Mouse (Mus musculus): ENCODE results near the gene Krt24.
"Not testable (repeated sequence)": the region's sequence is repeated elsewhere in the genome, so short reads cannot be mapped to it uniquely, and the experiment has no call there.

The Krt24 gene

DNA sequence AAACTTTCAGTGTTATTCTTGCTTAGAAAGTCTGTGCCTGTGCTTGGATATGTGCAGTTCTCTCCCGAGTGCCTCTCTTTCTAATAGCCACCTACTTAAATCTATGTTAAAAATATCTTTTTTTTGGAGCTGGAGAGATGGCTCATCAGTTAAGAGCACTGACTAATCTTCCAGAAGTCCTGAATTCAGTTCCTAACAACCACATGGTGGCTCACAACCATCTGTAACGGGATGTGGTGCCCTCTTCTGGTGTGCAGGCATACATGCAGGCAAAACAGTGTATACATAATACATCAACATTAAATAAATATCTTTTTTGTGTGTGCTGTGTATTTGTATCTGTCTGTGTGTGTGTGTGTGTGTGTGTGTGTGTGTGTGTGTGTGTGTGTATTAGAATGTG is 31.2 kb downstream of the Krt24 start:
- no peak for DNase-seq (ENCODE audit: low spot score in 2 of 2)

DNA sequence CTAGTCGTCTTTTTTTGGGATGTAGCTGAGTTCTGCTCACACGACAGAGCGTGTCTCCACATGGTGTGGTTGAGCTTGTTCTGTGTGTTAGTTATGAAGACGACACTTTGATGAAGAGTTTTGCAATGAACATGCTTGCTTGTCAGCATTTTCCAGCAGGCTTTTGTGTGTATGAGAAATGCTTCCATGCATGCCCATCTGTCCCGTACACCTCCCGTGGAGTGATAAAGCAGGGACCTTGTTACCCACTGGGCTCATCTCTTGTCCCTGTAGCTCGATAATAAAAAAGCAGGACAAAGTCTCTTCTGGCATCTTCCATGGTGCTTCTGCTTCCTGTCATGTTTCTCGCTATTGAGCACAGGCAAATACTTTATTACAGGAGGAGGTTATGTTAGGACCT is 32.4 kb downstream of the Krt24 start:
- DNase-seq (ENCODE audit: low spot score in 2 of 2) = no peak

DNA sequence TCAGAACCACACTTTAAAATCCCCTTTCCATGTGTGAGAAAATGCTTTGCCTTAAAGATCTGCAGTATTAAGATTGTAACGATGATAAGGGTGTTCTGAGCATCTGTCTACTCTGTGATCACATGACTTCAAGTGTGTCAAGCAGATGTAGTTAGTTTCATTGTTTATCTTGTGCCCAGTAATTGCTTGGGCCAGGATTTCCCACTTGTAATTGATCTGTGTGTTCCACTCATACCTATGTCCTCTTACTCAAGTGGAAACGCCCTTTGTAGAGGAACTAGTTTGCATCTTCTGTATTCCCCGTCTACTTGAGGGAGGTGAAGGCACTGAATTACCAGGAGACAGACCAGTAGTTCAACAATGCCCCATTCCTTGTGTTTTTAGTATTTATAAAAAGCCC is 34.4 kb downstream of the Krt24 start:
- DNase-seq (ENCODE audit: low spot score in 2 of 2) = no peak

DNA sequence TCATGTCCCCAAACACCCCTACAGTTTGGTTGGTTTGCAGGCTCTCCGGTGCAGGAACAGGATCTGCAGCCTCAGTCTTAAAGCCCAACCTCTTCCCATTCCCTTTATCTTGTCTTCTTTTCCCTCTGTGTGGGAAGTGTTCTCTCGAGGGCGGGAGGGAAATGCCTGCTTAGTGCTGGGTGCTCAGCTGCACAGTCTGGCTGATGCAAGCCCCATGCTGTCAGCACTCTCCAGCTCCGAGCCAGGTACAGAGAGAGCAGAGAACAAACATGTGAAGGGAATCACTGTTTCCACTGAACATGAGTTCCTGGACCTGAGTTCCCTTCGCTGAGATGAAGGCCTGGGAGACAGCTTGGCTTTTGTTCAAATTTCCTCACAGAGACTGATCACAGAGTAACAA is 34.8 kb downstream of the Krt24 start:
- DNase-seq (ENCODE audit: low spot score in 2 of 2) = peak; percentile 40 to 44

DNA sequence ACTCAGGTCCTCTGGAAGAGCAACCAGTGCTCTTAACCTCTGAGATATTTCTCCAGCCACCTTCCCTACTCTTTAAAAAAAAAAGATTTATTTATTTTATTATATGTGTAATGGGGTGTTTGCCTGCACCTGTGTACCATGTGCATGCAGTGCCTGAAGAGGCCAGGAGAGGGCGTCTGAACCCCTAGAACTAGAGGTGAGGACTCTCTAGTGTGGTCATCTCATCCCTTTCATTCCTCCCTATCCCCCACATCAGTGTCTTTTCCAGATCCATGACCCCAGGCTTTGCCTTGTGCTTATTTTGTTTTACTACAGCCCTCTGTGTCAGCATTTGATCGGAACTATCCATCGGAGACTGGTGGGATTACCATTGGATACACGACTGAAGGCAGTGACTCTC is 35.9 kb downstream of the Krt24 start:
- peak in 1 of 2 experiments; percentile 25 for DNase-seq (ENCODE audit: low spot score in 2 of 2)

DNA sequence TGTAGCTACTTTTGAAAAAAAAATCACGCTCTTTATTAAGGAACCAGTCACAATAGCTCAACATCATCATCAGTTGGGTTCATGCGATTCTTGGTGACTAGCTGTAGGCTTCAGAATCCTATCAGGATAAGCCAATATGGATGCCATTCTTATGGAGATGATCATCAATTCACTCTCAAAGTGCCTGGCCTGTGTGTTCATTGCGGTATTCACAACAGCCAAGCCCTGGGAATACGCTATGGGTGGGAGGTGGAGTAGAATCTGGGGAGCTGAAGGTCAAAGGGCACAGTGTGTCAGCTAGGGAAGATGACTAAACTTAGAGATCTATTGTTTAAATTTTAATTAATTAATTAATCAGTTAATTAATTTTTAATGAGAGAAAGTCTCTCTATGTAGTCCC is 37.1 kb downstream of the Krt24 start:
- DNase-seq (ENCODE audit: low spot score in 2 of 2) = no peak

DNA sequence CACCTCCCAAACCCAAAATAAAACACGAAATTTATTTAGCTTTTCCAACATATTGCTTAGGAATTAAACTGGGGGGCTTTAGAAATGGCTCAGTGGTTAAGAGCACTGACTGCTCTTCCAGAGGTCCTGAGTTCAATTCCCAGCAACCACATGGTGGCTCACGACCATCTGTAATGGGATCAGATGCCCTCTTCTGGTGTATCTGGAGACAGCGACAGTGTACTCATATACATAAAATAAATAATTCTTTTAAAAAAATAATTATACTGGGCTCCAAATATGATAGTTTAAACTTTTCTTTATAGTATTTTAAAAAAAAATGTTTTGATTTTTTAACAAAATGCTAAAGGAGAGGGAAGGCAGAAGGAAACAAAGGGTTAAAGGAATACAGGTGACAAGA is 40.5 kb downstream of the Krt24 start:
- not testable (repeated sequence) for DNase-seq (ENCODE audit: low spot score in 2 of 2)

DNA sequence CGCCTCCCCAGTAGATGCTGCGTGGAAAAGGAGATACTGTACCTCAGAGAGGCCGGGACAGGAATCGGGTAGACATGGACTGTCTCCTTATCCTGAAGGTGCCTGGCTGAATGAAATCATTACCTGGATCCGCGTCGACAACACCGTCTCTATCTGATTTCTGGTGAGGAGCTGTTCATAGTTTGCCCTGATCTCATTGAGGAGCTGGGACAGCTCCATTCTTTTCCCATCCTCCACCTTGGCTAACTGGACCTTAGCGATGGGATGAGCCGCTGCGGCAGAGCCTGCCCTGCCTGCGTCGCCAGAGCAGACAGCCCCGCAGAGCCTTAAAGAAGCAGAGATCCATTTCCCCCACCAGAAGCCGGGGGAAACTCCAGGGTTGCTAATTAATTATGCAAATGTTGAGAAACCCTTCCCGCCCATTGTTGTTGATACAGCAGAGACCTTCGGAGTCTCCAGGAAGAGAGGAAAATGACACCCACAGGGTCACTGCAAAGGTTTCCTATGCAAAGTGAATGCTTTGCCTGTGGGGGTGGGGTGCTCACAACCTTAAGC is 41.2 kb downstream of the Krt24 start, which contains the start of gene Krt222:
Gene Krt222 (minus strand): TSS at position 266 of the 555 bp plus-strand sequence.
- DNase-seq (ENCODE audit: low spot score in 2 of 2) = peak; percentile 53 to 60

DNA sequence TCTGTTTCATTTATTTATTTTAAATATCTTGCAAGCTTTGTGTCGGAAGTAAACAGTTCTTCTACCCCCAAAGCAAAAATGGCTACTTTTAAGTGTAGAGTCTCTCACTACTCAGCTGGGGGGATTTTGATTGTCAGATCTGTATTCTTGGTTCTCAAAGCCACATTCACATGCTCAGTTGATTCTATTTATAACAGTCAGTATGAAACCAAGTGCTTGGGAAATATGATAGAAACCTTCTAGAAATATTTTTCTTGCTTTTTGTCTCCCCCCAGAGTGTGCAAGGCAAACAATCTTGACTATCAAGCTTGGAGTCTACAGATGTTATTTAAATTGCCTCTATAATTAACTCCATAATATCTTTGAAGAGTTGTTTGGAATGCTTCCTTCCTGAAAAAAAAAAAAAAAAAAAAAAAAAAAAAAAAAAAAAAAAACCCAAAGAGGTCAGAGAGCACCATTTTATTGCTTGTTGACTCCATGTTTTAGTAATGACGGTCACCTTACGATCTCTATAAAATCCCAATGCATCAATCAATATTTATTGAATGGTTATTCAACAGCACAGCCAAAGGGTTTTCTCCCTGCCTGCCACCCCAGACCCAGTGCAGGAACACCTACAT is 41.8 kb downstream of the Krt24 start:
- DNase-seq (ENCODE audit: low spot score in 2 of 2) = no peak

DNA sequence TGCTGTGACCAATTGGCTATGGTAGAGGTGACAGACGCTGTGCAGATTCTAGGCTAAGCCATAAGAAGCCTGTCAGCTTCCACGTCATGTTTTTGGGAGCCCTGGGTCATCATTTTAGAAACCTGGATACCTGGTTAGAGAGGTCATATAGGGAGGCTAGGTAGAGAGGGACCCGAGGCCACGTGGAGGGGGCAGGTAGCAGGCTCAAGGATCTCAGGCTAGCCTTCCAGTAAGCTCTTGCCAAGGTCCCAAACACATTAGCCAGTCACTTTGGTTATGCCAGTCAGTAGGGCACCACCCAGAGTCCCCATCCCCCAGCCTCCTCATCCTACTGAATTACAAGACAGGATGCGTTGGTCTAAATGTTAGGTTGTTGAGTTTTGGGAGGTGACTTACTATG is 43.0 kb downstream of the Krt24 start:
- no peak for DNase-seq (ENCODE audit: low spot score in 2 of 2)

DNA sequence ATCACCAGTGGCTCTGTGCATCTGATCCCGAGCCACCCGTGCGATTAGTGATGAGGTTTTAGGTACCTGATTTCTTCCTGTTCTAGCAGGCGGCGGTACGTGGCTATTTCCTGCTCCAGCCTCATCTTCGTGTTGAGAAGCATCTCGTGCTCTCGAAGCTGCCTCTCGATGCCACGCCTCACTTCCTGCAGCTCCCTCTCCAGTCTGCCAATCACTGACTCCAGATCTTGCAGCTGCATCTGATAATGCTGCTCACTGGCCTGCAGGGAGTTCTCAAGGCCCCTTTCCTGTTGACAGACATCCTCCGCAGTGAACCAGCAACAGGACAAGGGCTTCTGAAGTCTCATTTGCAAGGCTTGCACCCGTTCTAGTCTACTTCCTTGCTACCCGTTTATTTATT is 46.6 kb downstream of the Krt24 start:
- DNase-seq (ENCODE audit: low spot score in 2 of 2) = no peak

DNA sequence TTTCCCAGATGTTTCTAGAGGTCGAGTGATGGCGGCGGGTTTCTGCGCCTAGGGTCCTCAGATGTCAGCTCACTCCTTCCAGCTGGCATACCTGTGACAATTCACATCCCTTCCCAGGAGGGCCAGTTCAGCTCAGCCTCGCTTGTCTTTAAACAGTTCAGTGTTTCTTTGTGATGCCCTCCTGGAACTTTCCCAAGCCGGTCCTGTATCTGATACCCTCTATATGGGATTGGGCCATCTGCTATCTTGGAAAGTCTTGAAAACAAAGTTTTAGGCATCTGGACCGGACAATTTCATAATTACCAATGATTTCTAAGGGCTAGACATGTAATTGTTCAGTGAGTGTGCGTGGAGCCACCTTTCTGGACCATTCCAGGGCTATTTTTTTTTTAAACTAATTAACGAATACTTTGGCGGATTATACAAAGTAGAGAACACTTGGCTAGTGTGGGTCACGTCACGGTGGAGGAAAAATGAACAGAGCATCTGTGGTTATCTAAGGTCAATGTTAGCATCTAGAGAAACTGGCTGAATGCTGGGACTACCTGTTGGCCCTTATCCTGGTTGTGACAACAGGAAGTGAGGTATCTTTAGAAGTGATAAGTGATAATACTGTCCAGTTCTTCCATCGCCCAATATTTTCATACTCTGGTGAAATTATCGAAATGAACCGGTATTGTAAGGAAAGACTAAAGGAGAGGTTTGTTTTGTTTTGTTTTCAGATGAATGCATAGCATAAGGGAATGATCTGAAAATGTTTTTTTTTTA is 53.8 kb downstream of the Krt24 start:
- no peak for DNase-seq (ENCODE audit: low spot score in 2 of 2)

DNA sequence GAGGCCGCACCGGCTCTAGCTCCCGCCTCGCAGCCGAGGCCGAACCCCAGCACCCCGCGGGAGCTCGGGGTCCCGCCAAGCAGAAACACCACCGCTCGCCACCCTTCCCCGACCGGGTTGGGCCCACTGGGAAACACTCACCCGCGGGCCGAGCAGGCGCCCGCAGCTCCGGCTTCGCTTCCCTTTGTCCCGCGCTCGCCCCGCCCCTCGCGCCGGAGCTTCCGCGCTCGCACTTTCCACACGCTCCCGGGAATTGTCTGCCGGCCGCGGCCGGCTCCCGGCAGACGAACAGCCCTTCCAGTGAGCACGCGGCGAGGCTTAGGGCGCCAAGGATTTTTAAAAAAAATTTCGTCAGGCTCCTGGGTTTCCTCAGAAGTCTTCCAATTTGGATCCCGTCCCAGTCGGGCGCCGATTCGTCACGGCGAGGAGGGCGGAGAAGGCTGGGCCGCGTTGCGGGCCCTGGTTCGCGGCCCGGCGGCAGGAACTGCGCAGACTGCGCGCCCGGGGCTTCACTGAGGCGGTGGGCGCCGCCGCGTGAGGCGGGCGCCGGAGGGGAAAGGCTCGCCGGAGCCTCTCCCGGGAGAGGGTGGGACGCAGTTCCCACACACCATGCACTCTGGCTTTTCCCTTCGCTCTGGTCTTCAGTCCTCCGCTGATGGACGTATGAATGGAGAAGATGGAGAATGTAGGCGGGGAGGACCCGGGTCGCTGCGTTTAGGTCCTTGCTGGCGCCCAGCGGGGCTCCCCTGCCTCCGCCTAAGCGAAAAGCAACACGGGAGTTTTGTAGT is 54.6 kb downstream of the Krt24 start, which contains the start of gene Smarce1:
Gene Smarce1 (minus strand): TSS at position 757 of the 788 bp plus-strand sequence.
- peak; percentile 85 to 87 for DNase-seq (ENCODE audit: low spot score in 2 of 2)

All from right cerebral cortex, postnatal 10 days (tissue).